Mouse (Mus musculus) MEL (cell line): Measurements from ENCODE around the gene Kcnd3.

Source experiments
- KAT2A ChIP-seq: conservative IDR thresholded peaks from 2 replicates; pipeline ENCODE4 v1.6.1; 2012; ENCODE audit warnings: low read depth, low read length, improper control_type of control experiment, inconsistent platforms
- MXI1 ChIP-seq: IDR thresholded peaks from 2 replicates; pipeline ENCODE4 v1.6.1; 2011; ENCODE audit warnings: mild to moderate bottlenecking, low read depth, low read length, improper control_type of control experiment
- POLR2A ChIP-seq, 2 experiments: IDR thresholded peaks; 2 replicates each; pipeline ENCODE4 v1.6.1; 2011 to 2012; ENCODE audit warnings: low read length in 2 of 2, mild to moderate bottlenecking in 2 of 2, control low read depth in 1 of 2, improper control_type of control experiment in 1 of 2, low read depth in 1 of 2, moderate library complexity in 1 of 2; ENCODE audit not compliant: control insufficient read depth in 1 of 2, insufficient read depth in 1 of 2, poor library complexity in 1 of 2
- RAD21 ChIP-seq: IDR thresholded peaks from 2 replicates; pipeline ENCODE4 v1.6.1; 2011; ENCODE audit warnings: mild to moderate bottlenecking, low read depth, low read length, improper control_type of control experiment
- RCOR1 ChIP-seq: IDR thresholded peaks from 2 replicates; pipeline ENCODE4 v1.6.1; 2012; ENCODE audit warnings: low read depth, mild to moderate bottlenecking, inconsistent platforms, low read length, improper control_type of control experiment

DNA sequence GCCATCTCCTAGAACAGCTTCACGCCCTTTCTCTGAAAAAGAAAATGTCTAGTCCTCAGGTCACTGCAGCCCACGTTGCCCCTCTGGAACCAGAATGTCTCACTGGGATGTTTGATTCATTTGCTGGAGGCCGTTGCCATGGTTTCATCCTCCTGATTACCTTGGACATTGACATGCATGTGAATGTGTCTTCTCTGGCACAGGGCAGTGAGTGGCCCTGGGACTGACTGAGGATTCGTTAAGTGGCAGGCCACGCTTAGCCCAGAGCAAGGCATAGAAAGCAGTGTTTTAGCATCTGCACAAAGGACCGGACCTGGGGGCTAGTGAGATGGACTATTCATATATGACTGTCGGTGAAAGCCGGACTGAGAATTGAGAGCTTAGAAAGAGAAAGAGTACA lies 116.3 kb downstream of the Kcnd3 start:
- TF ChIP-seq MXI1 (no peak), RAD21 (no peak), KAT2A (no peak), POLR2A (IDR thresholded peaks at IDR 0.05; ENCODE audit: control insufficient read depth in 1 of 2, insufficient read depth in 1 of 2, low read depth in 1 of 2, low read length in 2 of 2, poor library complexity in 1 of 2) (no peak), RCOR1 (no peak)
